Mouse (Mus musculus) cerebellum, adult 2 months (tissue): ENCODE measurements around the gene Pex10.

Source experiments
- CTCF ChIP-seq: fragments of 200-500 bp; IDR thresholded peaks from 2 replicates; pipeline ENCODE4 v1.5.1; 2011; ENCODE audit warnings: low read depth, mild to moderate bottlenecking, control low read depth, low read length, moderate library complexity, borderline replicate concordance; ENCODE audit not compliant: insufficient read depth
- POLR2A ChIP-seq: fragments of 200-500 bp; IDR thresholded peaks from 2 replicates; pipeline ENCODE4 v1.6.1; 2011; ENCODE audit warnings: low read length, control low read depth, borderline replicate concordance; ENCODE audit not compliant: insufficient read depth

- TF ChIP-seq CTCF = no peak
- peak; percentile 60 for TF ChIP-seq POLR2A
These were observed 19.6 kb downstream of the Pex10 start, which contains the start of the genes Rer1 and Morn1 for GRCm38 (mm10) chr4:155086108-155087024.
